Mouse (Mus musculus) spleen, adult 2 months (tissue): ENCODE data around the gene Enpp1.

Experiments
- CTCF ChIP-seq: fragments of 200-500 bp; IDR thresholded peaks from 2 replicates; pipeline ENCODE4 v1.5.1; 2011; ENCODE audit warnings: mild to moderate bottlenecking, inconsistent platforms; ENCODE audit not compliant: insufficient read depth, insufficient read length, insufficient replicate concordance; ENCODE audit errors: extremely low read depth
- POLR2A ChIP-seq: fragments of 200-500 bp; IDR thresholded peaks from 2 replicates; pipeline ENCODE4 v1.6.1; 2011; ENCODE audit warnings: low read depth, low read length, inconsistent platforms

DNA sequence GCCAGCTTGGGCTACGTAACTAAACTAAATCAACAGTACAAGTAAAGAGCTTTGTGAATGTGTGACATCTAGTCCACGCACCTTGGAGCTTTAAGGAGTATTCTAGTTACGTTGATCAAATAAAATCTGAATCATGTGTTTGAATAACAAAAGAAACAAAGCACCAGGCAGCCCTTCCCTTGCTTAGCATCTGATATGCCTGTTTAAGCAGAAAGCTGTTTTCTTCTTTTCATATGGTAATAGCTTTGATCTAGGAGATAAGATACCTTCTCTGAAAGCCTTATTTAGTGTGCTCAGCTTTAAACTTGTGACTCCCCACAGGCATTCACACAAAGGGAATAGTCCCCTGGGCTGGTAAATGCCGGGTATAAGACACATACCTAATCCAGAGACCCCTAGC, 121.4 kb downstream of the Enpp1 start:
- TF ChIP-seq CTCF (no peak), POLR2A (no peak)
